Mouse (Mus musculus) ovary, postnatal 14 days (tissue): ENCODE data around the gene Pxylp1.

Experiments
- DNase-seq: peaks from one replicate; pipeline ENCODE4 v3.0.0; 2022; ENCODE audit warnings: low spot score

Gene Pxylp1

GRCm38 (mm10) chr9:96890756-96891155, 1.7 kb downstream of the Pxylp1 start:
- no peak for DNase-seq

- no peak for DNase-seq
These were observed 2.2 kb downstream of the Pxylp1 start for GRCm38 (mm10) chr9:96890266-96890665.

GRCm38 (mm10) chr9:96889345-96890021, 3.0 kb downstream of the Pxylp1 start:
- DNase-seq = peak; percentile 90

- DNase-seq = peak; percentile 25
These were observed 3.6 kb downstream of the Pxylp1 start for GRCm38 (mm10) chr9:96888742-96889344.

- no peak for DNase-seq
These were observed 4.5 kb downstream of the Pxylp1 start for GRCm38 (mm10) chr9:96887954-96888353.

GRCm38 (mm10) chr9:96887492-96887891, 5.0 kb downstream of the Pxylp1 start:
- DNase-seq = no peak

- DNase-seq = no peak
These were observed 6.7 kb downstream of the Pxylp1 start for GRCm38 (mm10) chr9:96885781-96886180.

GRCm38 (mm10) chr9:96882496-96883265, 9.8 kb downstream of the Pxylp1 start:
- DNase-seq = no peak

GRCm38 (mm10) chr9:96881901-96882300, 10.6 kb downstream of the Pxylp1 start:
- no peak for DNase-seq

- DNase-seq = no peak
These were observed 13.4 kb downstream of the Pxylp1 start for GRCm38 (mm10) chr9:96879024-96879423.

- no peak for DNase-seq
These were observed 14.0 kb downstream of the Pxylp1 start for GRCm38 (mm10) chr9:96878464-96878863.

- no peak for DNase-seq
These were observed 16.8 kb downstream of the Pxylp1 start for GRCm38 (mm10) chr9:96875704-96876103.

GRCm38 (mm10) chr9:96873082-96873481, 19.4 kb downstream of the Pxylp1 start:
- no peak for DNase-seq

- DNase-seq = no peak
These were observed 22.4 kb downstream of the Pxylp1 start for GRCm38 (mm10) chr9:96870104-96870503.

- no peak for DNase-seq
These were observed 22.9 kb downstream of the Pxylp1 start for GRCm38 (mm10) chr9:96869542-96869941.

- DNase-seq = no peak
These were observed 23.9 kb downstream of the Pxylp1 start for GRCm38 (mm10) chr9:96868546-96868945.

GRCm38 (mm10) chr9:96867165-96867564, 25.3 kb downstream of the Pxylp1 start:
- DNase-seq = no peak

- DNase-seq = no peak
These were observed 26.3 kb downstream of the Pxylp1 start for GRCm38 (mm10) chr9:96866196-96866595.

GRCm38 (mm10) chr9:96865473-96866050, 26.9 kb downstream of the Pxylp1 start:
- DNase-seq = no peak

GRCm38 (mm10) chr9:96863539-96863938, 28.9 kb downstream of the Pxylp1 start:
- no peak for DNase-seq

GRCm38 (mm10) chr9:96862836-96863235, 29.6 kb downstream of the Pxylp1 start:
- DNase-seq = no peak

GRCm38 (mm10) chr9:96861092-96861487, 31.4 kb downstream of the Pxylp1 start:
- DNase-seq = no peak
